Mouse (Mus musculus): ENCODE data around the gene Ehd4.

Ehd4 gene

GRCm38 (mm10) chr2:120068555-120069465 is 85.6 kb downstream of the Ehd4 start:
- DNase-seq: peak; percentile 37

GRCm38 (mm10) chr2:120066224-120066623 is 88.2 kb downstream of the Ehd4 start:
- peak; percentile 75 for DNase-seq

GRCm38 (mm10) chr2:120065243-120065642 is 89.2 kb downstream of the Ehd4 start:
- DNase-seq: no peak

- no peak for DNase-seq
Measured at GRCm38 (mm10) chr2:120064639-120065038, 89.8 kb downstream of the Ehd4 start.

GRCm38 (mm10) chr2:120062248-120062647 is 92.2 kb downstream of the Ehd4 start:
- no peak for DNase-seq

- DNase-seq: peak; percentile 27
Measured at GRCm38 (mm10) chr2:120060651-120061050, 93.8 kb downstream of the Ehd4 start.

- peak; percentile 86 for DNase-seq
Measured at GRCm38 (mm10) chr2:120060190-120060589, 94.2 kb downstream of the Ehd4 start.

- peak; percentile 61 for DNase-seq
Measured at GRCm38 (mm10) chr2:120059466-120059865, 94.9 kb downstream of the Ehd4 start.

GRCm38 (mm10) chr2:120058818-120059217 is 95.6 kb downstream of the Ehd4 start:
- DNase-seq: peak; percentile 45

GRCm38 (mm10) chr2:120055923-120056322 is 98.5 kb downstream of the Ehd4 start:
- DNase-seq: no peak

- DNase-seq: no peak
Measured at GRCm38 (mm10) chr2:120054771-120055552, 99.4 kb downstream of the Ehd4 start.

GRCm38 (mm10) chr2:120051405-120051804 is 103.0 kb downstream of the Ehd4 start:
- no peak for DNase-seq

- DNase-seq: peak; percentile 80
Measured at GRCm38 (mm10) chr2:120049632-120050274, 104.7 kb downstream of the Ehd4 start.

GRCm38 (mm10) chr2:120048173-120048572 is 106.2 kb downstream of the Ehd4 start:
- no peak for DNase-seq

GRCm38 (mm10) chr2:120046486-120047310 is 107.7 kb downstream of the Ehd4 start:
- no peak for DNase-seq

GRCm38 (mm10) chr2:120044676-120045075 is 109.7 kb downstream of the Ehd4 start:
- DNase-seq: no peak

- peak; percentile 69 for DNase-seq
Measured at GRCm38 (mm10) chr2:120044101-120044603, 110.3 kb downstream of the Ehd4 start.

- no peak for DNase-seq
Measured at GRCm38 (mm10) chr2:120040991-120041390, 113.4 kb downstream of the Ehd4 start.
